Mouse (Mus musculus): ENCODE results near the gene Dmrt1.

GRCm38 (mm10) chr19:25608961-25609850 is 103.8 kb downstream of the Dmrt1 start:
- no peak for TF ChIP-seq POLR2A (IDR thresholded peaks at IDR 0.05; ENCODE audit: borderline replicate concordance, extremely low read depth, low read depth, low read length)
- TF ChIP-seq CTCF (IDR thresholded peaks at IDR 0.05; ENCODE audit: insufficient read depth, low read length): no peak
